Mouse (Mus musculus) heart, embryonic 11.5 days (tissue): ENCODE data around the gene Neurl3. TPM values are rescaled to one million over a fixed set of nuclear protein-coding genes. Genes with fewer than 3 reads are reported as not detected.

Source experiments
- ATAC-seq: fragments of 200-750 bp; cut with Nextera tagmentation; replicated peaks from 2 replicates; pipeline ENCODE4 v1.8.0; 2017; ENCODE audit warnings: moderate library complexity; ENCODE audit not compliant: insufficient number of reproducible peaks, low FRiP score, low TSS enrichment
- H3K27ac ChIP-seq: fragments of 300-500 bp; sonication (generic); 2 replicates; pipeline ENCODE4 v1.5.1; 2014; ENCODE audit warnings: mild to moderate bottlenecking, low read depth, low read length
- H3K27me3 ChIP-seq: fragments of 300-500 bp; sonication (generic); 2 replicates; pipeline ENCODE4 v1.6.1; 2014; ENCODE audit warnings: mild to moderate bottlenecking, low read length, mixed read lengths; ENCODE audit not compliant: control insufficient read depth, insufficient read depth
- H3K36me3 ChIP-seq: fragments of 300-500 bp; sonication (generic); 2 replicates; pipeline ENCODE4 v1.6.1; 2014; ENCODE audit warnings: mild to moderate bottlenecking, low read length, moderate library complexity, mixed read lengths; ENCODE audit not compliant: control insufficient read depth, insufficient read depth
- H3K4me1 ChIP-seq: fragments of 300-500 bp; sonication (generic); 2 replicates; pipeline ENCODE4 v1.6.1; 2014; ENCODE audit warnings: low read length; ENCODE audit not compliant: control insufficient read depth, insufficient read depth
- H3K4me2 ChIP-seq: fragments of 300-500 bp; sonication (generic); 2 replicates; pipeline ENCODE4 v1.6.1; 2014; ENCODE audit warnings: mild to moderate bottlenecking, moderate library complexity
- H3K4me3 ChIP-seq: fragments of 300-500 bp; sonication (generic); 2 replicates; pipeline ENCODE4 v1.5.1; 2014; ENCODE audit warnings: low read depth, low read length
- H3K9ac ChIP-seq: fragments of 300-500 bp; sonication (generic); 2 replicates; pipeline ENCODE4 v1.6.1; 2014; ENCODE audit warnings: mild to moderate bottlenecking, low read depth, low read length, moderate library complexity
- H3K9me3 ChIP-seq: fragments of 300-500 bp; sonication (generic); replicated peaks from 2 replicates; pipeline ENCODE4 v1.6.1; 2016; ENCODE audit warnings: low read length; ENCODE audit not compliant: control insufficient read depth
- WGBS: fragments of 180-500 bp; shearing (Covaris S2); extraction: QIAGEN DNeasy Blood & Tissue Kit; methylation state at CpG from one replicate; pipeline ENCODE4 v1.1.7; 2014; ENCODE audit not compliant: insufficient replicate concordance; 5-methylcytosine and 5-hydroxymethylcytosine counted together
- polyA plus RNA-seq: library from polyadenylated mRNA; unstranded; fragments of >200 nt; fragmentation: Nextera tagmentation; extraction: Ambion mirVana; gene quantifications from 2 replicates; pipeline ENCODE4 v1.2.1, GENCODE M21; 2014

Gene Neurl3
- polyA plus RNA-seq, 1 experiment from 2014 or later, result 2.6 TPM

GRCm38 (mm10) chr1:36302273-36302672, 27.8 kb upstream of the Neurl3 start:
- no peak overlapping the region for H3K9ac ChIP-seq
- no peak overlapping the region for H3K27ac ChIP-seq
- peaks cover 32% of the 10 kb centered on the region for H3K27me3 ChIP-seq
- 62% methylated on average over 8 of the region's 8 CpGs for WGBS
- no peaks in the 10 kb centered on the region for H3K9me3 ChIP-seq
- no peak for ATAC-seq
- no peak overlapping the region for H3K4me3 ChIP-seq
- no peak overlapping the region for H3K4me2 ChIP-seq
- H3K36me3 ChIP-seq, result no peaks in the 10 kb centered on the region
- 0 out of 2 replicates have a peak, but pooled peaks cover 10% of the 10 kb centered on the region for H3K4me1 ChIP-seq

DNA sequence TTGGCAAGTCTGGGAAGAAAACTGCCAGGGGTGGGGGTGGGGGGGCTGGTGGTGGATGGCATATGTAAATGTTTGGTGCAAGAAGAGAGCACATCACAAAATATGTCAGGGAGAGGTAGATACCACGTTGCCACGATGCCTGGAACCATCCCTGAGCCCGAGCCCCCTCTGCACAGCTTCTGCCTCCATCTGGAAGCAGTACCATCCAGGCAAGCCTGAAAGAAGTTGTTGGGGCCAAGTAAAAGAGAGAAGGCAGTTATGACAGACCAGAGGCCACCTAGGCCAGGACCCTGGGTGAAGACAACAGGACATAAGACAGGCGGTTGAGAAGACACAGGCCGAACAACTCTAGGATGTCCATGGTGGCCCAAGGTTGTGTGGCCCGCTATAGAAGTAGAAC, 26.0 kb upstream of the Neurl3 start:
- no peak for ATAC-seq
- Histone ChIP-seq H3K9ac (no peak overlapping the region), H3K4me3 (no peak overlapping the region), H3K9me3 (no peaks in the 10 kb centered on the region), H3K27me3 (peaks cover 39% of the 10 kb centered on the region), H3K27ac (no peak overlapping the region), H3K4me2 (no peak overlapping the region), H3K36me3 (no peaks in the 10 kb centered on the region), H3K4me1 (0 out of 2 replicates have a peak, but pooled peaks cover 10% of the 10 kb centered on the region)
- 73% methylated on average over 6 of the region's 6 CpGs for WGBS

- Histone ChIP-seq H3K36me3 (no peaks in the 10 kb centered on the region), H3K27me3 (peaks cover 39% of the 10 kb centered on the region), H3K4me3 (no peak overlapping the region), H3K4me1 (0 out of 2 replicates have a peak, but pooled peaks cover 5% of the 10 kb centered on the region), H3K9ac (no peak overlapping the region), H3K4me2 (no peak overlapping the region), H3K9me3 (no peaks in the 10 kb centered on the region), H3K27ac (no peak overlapping the region)
- ATAC-seq, result no peak
- 61% methylated on average over 2 of the region's 2 CpGs for WGBS
Measured at GRCm38 (mm10) chr1:36299676-36300075, 25.2 kb upstream of the Neurl3 start.

DNA sequence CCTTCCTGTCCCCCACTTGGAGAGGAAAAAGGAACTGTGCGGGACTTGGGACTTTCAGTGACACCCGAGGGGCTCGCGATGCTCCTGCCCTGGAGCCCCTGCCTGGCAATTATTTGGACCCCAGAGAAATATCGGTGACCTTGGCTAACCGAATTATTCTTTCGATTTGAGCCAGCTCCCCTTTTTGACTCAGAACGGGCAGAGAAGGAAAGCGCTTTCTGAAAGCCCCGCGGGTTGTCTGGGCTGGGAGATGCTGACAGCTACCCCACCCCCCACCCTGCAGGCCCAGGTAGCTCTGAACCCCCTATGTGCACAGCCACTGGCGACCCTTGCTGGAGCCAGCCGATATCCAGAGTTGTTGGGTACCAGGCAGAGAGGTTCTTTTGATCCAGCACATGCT, 24.6 kb upstream of the Neurl3 start:
- H3K4me1 ChIP-seq, result 0 out of 2 replicates have a peak, but pooled peaks cover 5% of the 10 kb centered on the region
- no peak for ATAC-seq
- H3K27me3 ChIP-seq, result peaks cover 39% of the 10 kb centered on the region
- H3K9me3 ChIP-seq, result no peaks in the 10 kb centered on the region
- no peak overlapping the region for H3K27ac ChIP-seq
- 35% methylated on average over 13 of the region's 13 CpGs for WGBS
- H3K9ac ChIP-seq, result no peak overlapping the region
- H3K4me3 ChIP-seq, result no peak overlapping the region
- H3K4me2 ChIP-seq, result no peak overlapping the region
- no peaks in the 10 kb centered on the region for H3K36me3 ChIP-seq

- peaks cover 39% of the 10 kb centered on the region for H3K27me3 ChIP-seq
- H3K9ac ChIP-seq, result no peak overlapping the region
- no peak overlapping the region for H3K4me2 ChIP-seq
- H3K27ac ChIP-seq, result no peak overlapping the region
- no peak for ATAC-seq
- 0 out of 2 replicates have a peak, but pooled peaks cover 4% of the 10 kb centered on the region for H3K4me1 ChIP-seq
- 65% methylated on average over 4 of the region's 4 CpGs for WGBS
- no peaks in the 10 kb centered on the region for H3K9me3 ChIP-seq
- no peaks in the 10 kb centered on the region for H3K36me3 ChIP-seq
- H3K4me3 ChIP-seq, result no peak overlapping the region
Measured at GRCm38 (mm10) chr1:36298107-36298506, 23.6 kb upstream of the Neurl3 start.

DNA sequence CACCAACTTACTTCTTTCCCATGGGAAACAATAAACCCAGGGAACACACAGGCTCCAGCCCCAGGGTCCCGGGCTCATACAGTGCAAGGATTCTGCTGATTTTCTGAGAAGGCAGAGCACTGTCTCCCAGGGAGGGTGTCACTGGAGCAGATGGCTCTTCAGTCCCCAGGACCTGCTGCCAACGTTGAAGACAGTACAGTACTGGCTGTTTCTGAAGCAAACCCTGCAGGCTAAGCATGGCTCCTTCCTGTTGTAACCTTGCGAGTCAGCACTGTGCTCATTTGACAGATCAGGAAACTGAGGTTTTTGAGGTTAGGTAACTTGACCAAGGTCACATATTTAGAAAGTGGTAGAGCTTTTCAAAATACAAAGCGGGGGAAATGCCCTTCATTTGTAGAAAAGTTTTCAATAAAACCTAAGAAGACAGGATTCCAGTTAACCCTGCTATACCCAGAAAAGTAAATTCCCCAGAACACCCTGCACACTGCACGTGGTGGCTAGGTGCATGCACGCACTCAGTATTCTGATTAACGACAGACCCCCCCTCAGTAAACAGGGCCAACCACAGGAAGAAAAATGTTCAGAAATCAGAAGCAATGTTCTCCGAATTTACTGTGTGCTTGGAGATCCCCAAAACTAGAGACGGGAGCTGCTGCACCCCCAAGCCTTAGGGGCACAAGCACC, 22.1 kb upstream of the Neurl3 start:
- Histone ChIP-seq H3K4me2 (no peak overlapping the region), H3K36me3 (no peaks in the 10 kb centered on the region), H3K27ac (no peak overlapping the region), H3K27me3 (peaks cover 39% of the 10 kb centered on the region), H3K4me3 (no peak overlapping the region), H3K4me1 (no peaks in the 10 kb centered on the region), H3K9ac (no peak overlapping the region), H3K9me3 (no peaks in the 10 kb centered on the region)
- ATAC-seq, result no peak
- 66% methylated on average over 9 of the region's 9 CpGs for WGBS

GRCm38 (mm10) chr1:36294402-36294801, 19.9 kb upstream of the Neurl3 start:
- Histone ChIP-seq H3K4me2 (no peak overlapping the region), H3K27me3 (peaks cover 28% of the 10 kb centered on the region), H3K4me3 (no peak overlapping the region), H3K9me3 (no peaks in the 10 kb centered on the region), H3K36me3 (no peaks in the 10 kb centered on the region), H3K4me1 (no peaks in the 10 kb centered on the region), H3K9ac (no peak overlapping the region), H3K27ac (no peak overlapping the region)
- no peak for ATAC-seq
- 71% methylated on average over 3 of the region's 3 CpGs for WGBS

DNA sequence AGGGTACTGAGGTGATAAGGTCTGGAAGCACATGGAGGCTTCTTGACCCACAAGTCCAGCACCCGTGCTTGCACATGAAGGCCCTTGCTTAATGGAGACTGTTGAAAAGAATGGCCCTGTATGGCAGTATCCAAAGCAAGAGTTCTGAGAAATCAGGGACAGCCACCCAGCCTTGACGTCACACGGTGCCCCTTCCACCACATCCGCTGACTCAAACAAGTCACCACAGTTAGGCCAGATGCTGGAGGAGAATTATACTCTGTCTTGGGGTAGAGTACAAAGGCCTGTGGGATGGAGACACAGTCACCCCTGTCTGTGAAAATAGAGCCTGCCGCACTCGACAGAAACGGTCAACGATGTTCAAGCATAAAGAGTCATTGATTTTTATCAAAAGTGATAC, 19.0 kb upstream of the Neurl3 start:
- 86% methylated on average over 8 of the region's 8 CpGs for WGBS

GRCm38 (mm10) chr1:36281849-36282248, 7.4 kb upstream of the Neurl3 start:
- no peak for ATAC-seq
- Histone ChIP-seq H3K9me3 (no peaks in the 10 kb centered on the region), H3K27ac (no peak overlapping the region), H3K9ac (no peak overlapping the region), H3K4me3 (no peak overlapping the region), H3K4me1 (no peaks in the 10 kb centered on the region), H3K4me2 (no peak overlapping the region), H3K36me3 (no peaks in the 10 kb centered on the region), H3K27me3 (no peaks in the 10 kb centered on the region)
- WGBS, result 79% methylated on average over 6 of the region's 6 CpGs

More for the DNA sequence above, 19.0 kb upstream of the Neurl3 start:
- Histone ChIP-seq H3K27me3 (peaks cover 19% of the 10 kb centered on the region), H3K27ac (no peak overlapping the region), H3K4me2 (no peak overlapping the region), H3K9me3 (no peaks in the 10 kb centered on the region), H3K9ac (no peak overlapping the region), H3K4me3 (no peak overlapping the region), H3K4me1 (no peaks in the 10 kb centered on the region), H3K36me3 (no peaks in the 10 kb centered on the region)
- ATAC-seq, result no peak
